Mouse (Mus musculus) small intestine, adult 2 months (tissue): ENCODE measurements at regions not wholly inside any gene's neighbourhood (a gene's known extent, or its start where the extent isn't known, plus 50 kb on each side); places are given as distances from the start of the nearest gene placed in this dataset.

ENCODE experiments used
- H3K27ac ChIP-seq: fragments of 200-500 bp; 2 replicates; pipeline ENCODE4 v1.5.1; 2012; ENCODE audit warnings: low read depth, low read length, control low read depth, inconsistent platforms; ENCODE audit not compliant: insufficient read depth
- H3K27me3 ChIP-seq: fragments of 200-500 bp; 2 replicates; pipeline ENCODE4 v1.6.1; 2012; ENCODE audit warnings: mild to moderate bottlenecking, moderate library complexity, low read length, inconsistent platforms; ENCODE audit not compliant: control insufficient read depth, insufficient read depth
- H3K36me3 ChIP-seq: fragments of 200-500 bp; 2 replicates; pipeline ENCODE4 v1.6.1; 2012; ENCODE audit warnings: mild to moderate bottlenecking, low read length, control low read depth, inconsistent platforms; ENCODE audit not compliant: control insufficient read depth, insufficient read depth
- H3K4me1 ChIP-seq: fragments of 200-500 bp; 2 replicates; pipeline ENCODE4 v1.6.1; 2012; ENCODE audit warnings: low read length, inconsistent platforms, mixed read lengths; ENCODE audit not compliant: control insufficient read depth, insufficient read depth, insufficient read length
- H3K4me3 ChIP-seq: fragments of 200-500 bp; 2 replicates; pipeline ENCODE4 v1.5.1; 2012; ENCODE audit warnings: low read depth, mild to moderate bottlenecking, control low read depth, inconsistent platforms, low read length, moderate library complexity
- CTCF ChIP-seq: fragments of 200-500 bp; IDR thresholded peaks from 2 replicates; pipeline ENCODE4 v1.5.1; 2012; ENCODE audit warnings: low read depth, mild to moderate bottlenecking, control low read depth, inconsistent platforms, low read length, moderate library complexity, mixed read lengths; ENCODE audit not compliant: insufficient replicate concordance, insufficient read length; ENCODE audit errors: extremely low read depth
- POLR2A ChIP-seq: fragments of 200-500 bp; IDR thresholded peaks from 2 replicates; pipeline ENCODE4 v1.6.1; 2012; ENCODE audit warnings: low read depth, mild to moderate bottlenecking, control low read depth, inconsistent platforms, low read length, moderate library complexity
- WGBS: fragments of 180-500 bp; shearing (Covaris S2); methylation state at CpG from one replicate; pipeline ENCODE4 v1.1.7; 2018; 5-methylcytosine and 5-hydroxymethylcytosine counted together

- Histone ChIP-seq H3K36me3 (no peaks in the 10 kb centered on the region), H3K27me3 (no peaks in the 10 kb centered on the region), H3K4me1 (peaks cover 3% of the 10 kb centered on the region), H3K27ac (no peak overlapping the region), H3K4me3 (no peak overlapping the region)
- WGBS: 82% methylated on average over 7 of the region's 7 CpGs
- no peak for TF ChIP-seq CTCF
- TF ChIP-seq POLR2A: no peak
Observed at GRCm38 (mm10) chrX:99215111-99215510, 79.2 kb downstream of the Efnb1 start.

GRCm38 (mm10) chrX:99213565-99214153 is 77.7 kb downstream of the Efnb1 start:
- Histone ChIP-seq H3K4me3 (no peak overlapping the region), H3K27ac (no peak overlapping the region), H3K36me3 (no peaks in the 10 kb centered on the region), H3K4me1 (peaks cover 3% of the 10 kb centered on the region), H3K27me3 (no peaks in the 10 kb centered on the region)
- WGBS: 28% methylated on average over 6 of the region's 6 CpGs
- TF ChIP-seq POLR2A: no peak
- no peak for TF ChIP-seq CTCF

- WGBS: 84% methylated on average over 6 of the region's 6 CpGs
- no peak overlapping the region for H3K4me3 ChIP-seq
- no peaks in the 10 kb centered on the region for H3K27me3 ChIP-seq
- H3K4me1 ChIP-seq: 0 out of 2 replicates have a peak, but pooled peaks cover 2% of the 10 kb centered on the region
- H3K27ac ChIP-seq: no peak overlapping the region
- TF ChIP-seq POLR2A (no peak), CTCF (no peak)
- H3K36me3 ChIP-seq: no peaks in the 10 kb centered on the region
Observed at GRCm38 (mm10) chrX:99204077-99204476, 68.1 kb downstream of the Efnb1 start.

GRCm38 (mm10) chrX:99201081-99201480 is 65.2 kb downstream of the Efnb1 start:
- no peaks in the 10 kb centered on the region for H3K36me3 ChIP-seq
- WGBS: 91% methylated on average over 7 of the region's 7 CpGs

GRCm38 (mm10) chrX:99199669-99200068 is 63.7 kb downstream of the Efnb1 start:
- Histone ChIP-seq H3K4me3 (no peak overlapping the region), H3K36me3 (no peaks in the 10 kb centered on the region), H3K4me1 (0 out of 2 replicates have a peak, but pooled peaks cover 2% of the 10 kb centered on the region), H3K27ac (peak overlapping the region; percentile 48), H3K27me3 (no peaks in the 10 kb centered on the region)
- 80% methylated on average over 5 of the region's 5 CpGs for WGBS
- TF ChIP-seq CTCF: no peak

More at GRCm38 (mm10) chrX:99201081-99201480, 65.2 kb downstream of the Efnb1 start:
- TF ChIP-seq POLR2A: no peak
- no peak for TF ChIP-seq CTCF
- H3K27me3 ChIP-seq: no peaks in the 10 kb centered on the region
- no peak overlapping the region for H3K4me3 ChIP-seq
- H3K27ac ChIP-seq: no peak overlapping the region
- 0 out of 2 replicates have a peak, but pooled peaks cover 2% of the 10 kb centered on the region for H3K4me1 ChIP-seq

GRCm38 (mm10) chrX:99198961-99199631 is 63.2 kb downstream of the Efnb1 start:
- H3K4me1 ChIP-seq: 0 out of 2 replicates have a peak, but pooled peaks cover 2% of the 10 kb centered on the region
- WGBS: 20% methylated on average over 29 of the region's 29 CpGs
- peak overlapping the region; percentile 48 for H3K27ac ChIP-seq
- H3K27me3 ChIP-seq: no peaks in the 10 kb centered on the region
- H3K4me3 ChIP-seq: peak overlapping the region; percentile 51
- TF ChIP-seq CTCF: no peak
- TF ChIP-seq POLR2A: no peak
- no peaks in the 10 kb centered on the region for H3K36me3 ChIP-seq
